Mouse (Mus musculus) layer of hippocampus, adult 9-10 months (tissue): ENCODE results near the gene Olfr1308.

Experiments used
- DNase-seq: peaks from one replicate; pipeline ENCODE4 v3.0.0; 2022; ENCODE audit warnings: low spot score

Gene Olfr1308

GRCm38 (mm10) chr2:111964844-111965243, at the start of gene Olfr1308:
TSS of gene Olfr1308 (minus strand) at chr2:111964944.
- DNase-seq: no peak

GRCm38 (mm10) chr2:112012608-112013007, 47.9 kb upstream of the Olfr1308 start, which contains the start of gene Olfr1310:
TSS of gene Olfr1310 (minus strand) at chr2:112012708.
- DNase-seq: no peak

GRCm38 (mm10) chr2:111990181-111990580, 25.4 kb upstream of the Olfr1308 start, which contains the start of gene Olfr1309:
TSS of gene Olfr1309 (minus strand) at chr2:111990281.
- no peak for DNase-seq

DNA sequence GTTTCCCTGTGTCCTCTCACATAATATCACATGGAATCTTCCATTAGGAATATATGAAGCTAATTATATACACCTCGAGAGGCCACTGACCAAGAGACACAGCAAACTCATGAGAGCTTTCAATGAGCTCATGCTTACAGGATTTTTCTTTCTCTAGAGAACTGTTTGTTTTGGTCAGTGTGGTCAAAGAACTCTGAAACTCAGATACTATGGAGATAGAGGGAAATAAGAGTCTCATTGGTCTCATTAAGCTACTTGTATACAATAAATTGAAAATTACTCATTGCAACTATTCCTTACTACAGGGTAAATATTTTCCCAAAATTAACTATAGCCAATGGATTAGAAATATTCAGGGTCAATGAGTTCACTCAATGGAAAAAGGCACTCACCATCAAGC, 15.4 kb downstream of the Olfr1308 start, which contains the start of gene Olfr1307:
Gene Olfr1307 (minus strand): TSS at position 101 of the 400 bp plus-strand sequence.
- no peak for DNase-seq

DNA sequence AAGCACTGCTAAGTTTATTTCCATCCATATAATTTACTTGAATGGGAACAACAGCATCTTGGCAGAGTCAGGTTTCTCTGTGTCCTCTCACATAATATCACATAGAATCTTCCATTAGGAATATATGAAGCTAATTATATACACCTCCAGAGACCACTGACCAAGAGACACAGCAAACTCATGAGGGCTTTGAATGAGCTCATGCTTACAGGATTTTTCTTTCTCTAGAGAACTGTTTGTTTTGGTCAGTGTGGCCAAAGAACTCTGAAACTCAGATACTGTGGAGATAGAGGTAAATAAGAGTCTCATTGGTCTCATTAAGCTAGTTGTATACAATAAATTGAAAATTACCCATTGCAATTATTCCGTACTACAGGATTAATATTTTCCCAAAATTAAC, 48.6 kb downstream of the Olfr1308 start, which contains the start of gene Olfr1306:
Gene Olfr1306 (minus strand): TSS at position 101 of the 400 bp plus-strand sequence.
- no peak for DNase-seq
